In the genomic region with DNA sequence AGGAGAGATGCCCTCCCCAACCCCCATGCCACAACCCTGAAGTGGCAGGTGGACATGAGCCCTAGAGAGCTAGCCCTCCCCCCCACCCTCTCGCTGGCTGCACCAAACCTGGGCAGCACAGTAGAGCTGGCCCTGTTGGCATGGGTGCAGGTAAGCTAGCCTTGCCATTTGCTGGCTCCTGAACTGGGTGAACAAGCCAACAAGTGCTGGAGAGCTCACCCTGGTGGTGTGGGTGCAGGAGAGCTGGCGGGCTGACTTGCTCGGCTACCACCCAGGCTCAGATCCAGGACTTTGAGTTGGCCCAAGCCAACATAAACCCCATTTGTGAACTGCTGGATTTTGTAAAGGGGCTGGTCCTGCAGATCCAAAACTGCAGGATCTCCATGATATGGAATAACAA, we compare ENCODE assay signal across 19 mouse cellular contexts.
A peak's percentile ranks its signal among the peaks of the same experiment; 100 is the strongest.
DNase-seq lines count a peak whose midpoint lies in the region; ATAC-seq and TF ChIP-seq lines count a peak whose summit lies in the region.
"Had no signal": no experiment of that assay in that cellular context is flagged by ENCODE, and none has a peak within 500 bp of the region (broad histone marks: within the 10 kb centered on the region; RNA-seq: fewer than 3 reads in every experiment).

No protein-coding gene starts in this region.

- H3K4me1 ChIP-seq in hindbrain, postnatal 0 days (ENCODE audit: insufficient read depth, low read length) = no peaks in the 10 kb centered on the region
- H3K4me1 ChIP-seq in hindbrain, embryonic 10.5 days (replicated peaks) = peaks cover 7% of the 10 kb centered on the region
- no peaks in the 10 kb centered on the region for H3K4me1 ChIP-seq in kidney, adult 2 months (ENCODE audit: control insufficient read depth, insufficient read depth, low read length)
- H3K4me1 ChIP-seq: midbrain, embryonic 13.5 days; stomach, embryonic 15.5 days had no signal

- H3K27ac ChIP-seq in hindbrain, postnatal 0 days = no peak overlapping the region
- no peak overlapping the region for H3K27ac ChIP-seq in hindbrain, embryonic 10.5 days
- no peak overlapping the region for H3K27ac ChIP-seq in kidney, adult 2 months (ENCODE audit: insufficient read depth, low read depth, low read length)
- H3K27ac ChIP-seq: hindbrain, embryonic 13.5 days; midbrain, embryonic 13.5 days; neural tube, embryonic 13.5 days; stomach, embryonic 15.5 days had no signal

- no peak for TF ChIP-seq POLR2A in kidney, adult 2 months (IDR thresholded peaks at IDR 0.05; ENCODE audit: low read depth, low read length)

- no peak for ATAC-seq in cerebellum, adult (ENCODE audit: insufficient number of reproducible peaks, low FRiP score, low TSS enrichment)
- ATAC-seq in hindbrain, postnatal 0 days = 0 out of 2 replicates have a peak, but pooled peaks have one; percentile 30
- ATAC-seq: forebrain, embryonic 16.5 days; intestine, postnatal 0 days; midbrain, embryonic 13.5 days had no signal

- peak; percentile 40 for DNase-seq in cerebellum, adult 9-11 months
- DNase-seq in hindbrain, postnatal 0 days (ENCODE audit: low spot score) = no peak
- DNase-seq in hindbrain, embryonic 10.5 days (ENCODE audit: low spot score) = no peak
- DNase-seq in fat pad, adult 2 months (ENCODE audit: extremely low read depth, low read depth, low spot score) = peak; percentile 55
- DNase-seq in gastrocnemius, postnatal 14 days = peak; percentile 70
- DNase-seq in kidney, adult 2 months = no peak
- DNase-seq: embryo, embryonic 11 days; heart, postnatal 14 days; lung, postnatal 14 days; thymus, adult 18-20 months; thymus, postnatal 4 days had no signal

- H3K36me3 ChIP-seq in hindbrain, postnatal 0 days (ENCODE audit: insufficient read depth, low read length) = no peaks in the 10 kb centered on the region
- no peaks in the 10 kb centered on the region for H3K36me3 ChIP-seq in hindbrain, embryonic 10.5 days
- no peaks in the 10 kb centered on the region for H3K36me3 ChIP-seq in kidney, adult 2 months (ENCODE audit: control insufficient read depth, insufficient read depth, low read length)
- H3K36me3 ChIP-seq: heart, embryonic 12.5 days; hindbrain, embryonic 13.5 days; midbrain, embryonic 13.5 days; neural tube, embryonic 13.5 days; stomach, embryonic 15.5 days had no signal

- no peaks in the 10 kb centered on the region for H3K27me3 ChIP-seq in hindbrain, postnatal 0 days (ENCODE audit: insufficient read depth, low read length)
- no peaks in the 10 kb centered on the region for H3K27me3 ChIP-seq in hindbrain, embryonic 10.5 days (ENCODE audit: insufficient read depth, poor library complexity, severe bottlenecking)
- no peaks in the 10 kb centered on the region for H3K27me3 ChIP-seq in kidney, adult 2 months (replicated peaks; ENCODE audit: control insufficient read depth, insufficient read depth, low read length)
- H3K27me3 ChIP-seq: heart, embryonic 12.5 days; hindbrain, embryonic 13.5 days; midbrain, embryonic 13.5 days; neural tube, embryonic 13.5 days; stomach, embryonic 15.5 days had no signal

- intact Hi-C loops in gastrocnemius, postnatal 14 days (cut with DNase I; ENCODE audit: low total_unique reads) = no loop called here

- no peak overlapping the region for H3K4me3 ChIP-seq in hindbrain, postnatal 0 days (ENCODE audit: low read length)
- H3K4me3 ChIP-seq in hindbrain, embryonic 10.5 days = no peak overlapping the region
- no peak overlapping the region for H3K4me3 ChIP-seq in kidney, adult 2 months (ENCODE audit: insufficient read depth, low read depth, low read length)
- H3K4me3 ChIP-seq: heart, embryonic 12.5 days; hindbrain, embryonic 13.5 days; midbrain, embryonic 13.5 days; neural tube, embryonic 13.5 days; stomach, embryonic 15.5 days had no signal

- no peak overlapping the region for H3K9ac ChIP-seq in hindbrain, postnatal 0 days (replicated peaks; ENCODE audit: low read length)
- H3K9ac ChIP-seq: heart, embryonic 12.5 days; hindbrain, embryonic 13.5 days; midbrain, embryonic 13.5 days; neural tube, embryonic 13.5 days; stomach, embryonic 15.5 days had no signal

- WGBS in hindbrain, postnatal 0 days = 85% methylated on average over 3 of the region's 3 CpGs
- WGBS in hindbrain, embryonic 10.5 days = 93% methylated on average over 3 of the region's 3 CpGs
- 94% methylated on average over 3 of the region's 3 CpGs for WGBS in kidney, adult 2 months

- no peak overlapping the region for H3K4me2 ChIP-seq in hindbrain, postnatal 0 days (ENCODE audit: low read depth, low read length)
- H3K4me2 ChIP-seq: heart, embryonic 12.5 days; hindbrain, embryonic 13.5 days; midbrain, embryonic 13.5 days; neural tube, embryonic 13.5 days; stomach, embryonic 15.5 days had no signal

- TF ChIP-seq CTCF in hindbrain, postnatal 0 days (IDR thresholded peaks at IDR 0.05; ENCODE audit: low read depth) = no peak
- no peak for TF ChIP-seq CTCF in kidney, adult 2 months (conservative IDR thresholded peaks at IDR 0.05; ENCODE audit: insufficient read depth, insufficient read length, low read depth, low read length)

- no peaks in the 10 kb centered on the region for H3K9me3 ChIP-seq in hindbrain, postnatal 0 days (ENCODE audit: low read length)
- no peaks in the 10 kb centered on the region for H3K9me3 ChIP-seq in hindbrain, embryonic 10.5 days
- H3K9me3 ChIP-seq: heart, embryonic 12.5 days; hindbrain, embryonic 13.5 days; midbrain, embryonic 13.5 days; neural tube, embryonic 13.5 days; stomach, embryonic 15.5 days had no signal

Comparison
In these comparisons a context has a peak if more than half of its experiments do, and no peak if none do; other contexts are left out.
1. DNase-seq: peak in cerebellum, adult 9-11 months (single experiment), fat pad, adult 2 months (single experiment) and gastrocnemius, postnatal 14 days (single experiment); none in hindbrain, postnatal 0 days (single experiment), hindbrain, embryonic 10.5 days (single experiment) and kidney, adult 2 months (single experiment).